Mouse (Mus musculus): Measurements from ENCODE around the gene Fam198a.

GRCm38 (mm10) chr9:122021581-122021980 is 70.8 kb downstream of the Fam198a start:
- TF ChIP-seq TAL1 (IDR thresholded peaks at IDR 0.05; ENCODE audit: low read length) (no peak), GATA1 (IDR thresholded peaks at IDR 0.05; ENCODE audit: low read length) (no peak)

All from erythroblast, embryonic 14.5 days (primary cell).